ENCODE assay signal across 8 mouse cellular contexts in genomic region chr2:167833290-167833953, GRCm38 (mm10).
DNase-seq lines count a peak whose midpoint lies in the region; ATAC-seq lines count a peak whose summit lies in the region.

No protein-coding gene starts in this region.

- no peak for ATAC-seq in hindbrain, embryonic 14.5 days (ENCODE audit: low FRiP score)
- no peak for ATAC-seq in limb, embryonic 15.5 days (ENCODE audit: insufficient number of reproducible peaks, low FRiP score, low TSS enrichment, low read depth)

- H3K9ac ChIP-seq in hindbrain, embryonic 14.5 days, result no peak overlapping the region
- no peak overlapping the region for H3K9ac ChIP-seq in limb, embryonic 15.5 days

- no peak overlapping the region for H3K4me2 ChIP-seq in hindbrain, embryonic 14.5 days (replicated peaks)
- 0 out of 2 replicates have a peak overlapping the region, but pooled peaks have one; percentile 12 for H3K4me2 ChIP-seq in limb, embryonic 15.5 days

- 21% methylated on average over 18 of the region's 20 CpGs for WGBS in hindbrain, embryonic 14.5 days
- 20% methylated on average over 20 of the region's 20 CpGs for WGBS in limb, embryonic 15.5 days

- H3K36me3 ChIP-seq in hindbrain, embryonic 14.5 days (replicated peaks; ENCODE audit: control insufficient read depth, insufficient read depth), result no peaks in the 10 kb centered on the region
- no peaks in the 10 kb centered on the region for H3K36me3 ChIP-seq in limb, embryonic 15.5 days

- no peaks in the 10 kb centered on the region for H3K9me3 ChIP-seq in hindbrain, embryonic 14.5 days (ENCODE audit: control insufficient read depth, low read length)
- no peaks in the 10 kb centered on the region for H3K9me3 ChIP-seq in limb, embryonic 15.5 days

- peaks cover 9% of the 10 kb centered on the region for H3K4me1 ChIP-seq in hindbrain, embryonic 14.5 days (replicated peaks; ENCODE audit: control insufficient read depth, insufficient read depth, low read length)
- peaks cover 40% of the 10 kb centered on the region for H3K4me1 ChIP-seq in limb, embryonic 15.5 days

- peak; percentile 30 for DNase-seq in right cerebral cortex, postnatal 4 days
- DNase-seq in right cerebral cortex, postnatal 14 days, result no peak
- DNase-seq in gastrocnemius, adult 8-10 months (ENCODE audit: low spot score in 2 of 2), result peak; percentile 67 to 80
- peak; percentile 48 for DNase-seq in hindbrain, embryonic 14.5 days (ENCODE audit: low spot score)
- peak; percentile 35 to 60 for DNase-seq in monocyte, adult 2 months (ENCODE audit: low read depth in 1 of 2, low spot score in 2 of 2)
- no peak for DNase-seq in natural killer cell, adult 2 months (ENCODE audit: low spot score in 2 of 2)
- no peak for DNase-seq in right cerebral cortex, postnatal 25 days

- no peaks in the 10 kb centered on the region for H3K27me3 ChIP-seq in hindbrain, embryonic 14.5 days (ENCODE audit: control insufficient read depth, insufficient read depth, low read length)
- H3K27me3 ChIP-seq in limb, embryonic 15.5 days, result no peaks in the 10 kb centered on the region

- H3K4me3 ChIP-seq in hindbrain, embryonic 14.5 days (replicated peaks; ENCODE audit: low read length), result no peak overlapping the region
- H3K4me3 ChIP-seq in limb, embryonic 15.5 days, result no peak overlapping the region

- H3K27ac ChIP-seq in hindbrain, embryonic 14.5 days, result no peak overlapping the region
- H3K27ac ChIP-seq in limb, embryonic 15.5 days, result peak overlapping the region; percentile 86

Comparison
In these comparisons a context has a peak if more than half of its experiments do, and no peak if none do; other contexts are left out.
1. DNase-seq: peak in right cerebral cortex, postnatal 4 days (single experiment), gastrocnemius, adult 8-10 months (2 of 2), hindbrain, embryonic 14.5 days (single experiment) and monocyte, adult 2 months (2 of 2); none in right cerebral cortex, postnatal 14 days (single experiment), natural killer cell, adult 2 months (0 of 2) and right cerebral cortex, postnatal 25 days (single experiment).